ENCODE assay signal across 22 mouse cellular contexts in the genomic region with DNA sequence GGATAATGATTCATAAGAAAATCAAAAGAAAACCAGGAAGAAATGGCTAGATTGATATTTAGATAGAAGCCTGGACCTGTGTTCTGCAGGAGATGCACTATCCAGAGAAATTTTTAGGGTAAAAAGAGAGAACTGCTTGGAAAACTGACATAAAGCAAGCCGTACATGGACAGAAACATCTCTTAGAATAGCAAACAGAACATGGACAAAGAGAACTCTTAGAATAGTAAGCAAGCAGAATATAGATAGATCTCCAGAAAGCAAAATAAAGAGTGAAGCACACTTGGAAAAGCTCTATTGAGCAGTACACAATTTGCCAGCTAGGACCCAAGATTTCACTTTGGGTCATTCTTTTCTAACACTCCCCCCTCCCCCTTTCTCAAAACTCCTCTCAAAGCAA.
"Had no signal": no experiment of that assay in that cellular context is flagged by ENCODE, and none has a peak within 500 bp of the region (broad histone marks: within the 10 kb centered on the region; RNA-seq: fewer than 3 reads in every experiment).

No protein-coding gene starts in this region.

- DNase-seq: heart, postnatal 10 days; heart, postnatal 14 days; heart, postnatal 36 days; heart, postnatal 4 days; kidney, adult 11 months; kidney, adult 18-20 months; kidney, adult 2 months; kidney, adult 8-10 months; kidney, adult 9 months; kidney, postnatal 10 days; kidney, postnatal 14 days; kidney, postnatal 25 days; kidney, postnatal 36 days; kidney, postnatal 4 days; layer of hippocampus, adult 9-11 months; layer of hippocampus, postnatal 36 days had no signal

- ATAC-seq: hindbrain, embryonic 16.5 days; hindbrain, postnatal 0 days; inflammation-experienced regulatory T-cells, adult 6 months; intestine, embryonic 15.5 days; intestine, embryonic 16.5 days; intestine, postnatal 0 days had no signal
